Mouse (Mus musculus) liver, postnatal 0 days (tissue): ENCODE data around the gene Rnf215. TPM values are rescaled to one million over a fixed set of nuclear protein-coding genes. Genes with fewer than 3 reads are reported as not detected.

Experiments used
- ATAC-seq: fragments of 200-750 bp; cut with Nextera tagmentation; 2 replicates; pipeline ENCODE4 v1.8.0; 2017; ENCODE audit warnings: mild to moderate bottlenecking, moderate library complexity
- DNase-seq: peaks from one replicate; pipeline ENCODE4 v3.0.0-alpha.2; 2016
- H3K27ac ChIP-seq: fragments of 300-500 bp; sonication (generic); 2 replicates; pipeline ENCODE4 v1.5.1; 2014; ENCODE audit warnings: antibody characterized with exemption, moderate library complexity, mild to moderate bottlenecking, low read depth
- H3K27me3 ChIP-seq: fragments of 300-500 bp; sonication (generic); 2 replicates; pipeline ENCODE4 v1.6.1; 2014; ENCODE audit warnings: low read length, control low read depth, mixed read lengths; ENCODE audit not compliant: insufficient read depth
- H3K36me3 ChIP-seq: fragments of 300-500 bp; sonication (generic); replicated peaks from 2 replicates; pipeline ENCODE4 v1.6.1; 2014; ENCODE audit warnings: mild to moderate bottlenecking, control low read depth, low read length, moderate library complexity, mixed read lengths; ENCODE audit not compliant: insufficient read depth
- H3K4me1 ChIP-seq: fragments of 300-500 bp; sonication (generic); 2 replicates; pipeline ENCODE4 v1.6.1; 2014; ENCODE audit warnings: antibody characterized with exemption, mild to moderate bottlenecking, control low read depth; ENCODE audit not compliant: insufficient read depth
- H3K4me2 ChIP-seq: fragments of 300-500 bp; sonication (generic); 2 replicates; pipeline ENCODE4 v1.6.1; 2014; ENCODE audit warnings: low read depth, mild to moderate bottlenecking, low read length, moderate library complexity, mixed read lengths
- H3K4me3 ChIP-seq: fragments of 300-500 bp; sonication (generic); 2 replicates; pipeline ENCODE4 v1.5.1; 2014; ENCODE audit warnings: low read depth, low read length
- H3K9ac ChIP-seq: fragments of 300-500 bp; sonication (generic); replicated peaks from 2 replicates; pipeline ENCODE4 v1.6.1; 2014; ENCODE audit warnings: mild to moderate bottlenecking, moderate library complexity
- H3K9me3 ChIP-seq: fragments of 300-500 bp; sonication (generic); 2 replicates; pipeline ENCODE4 v1.6.1; 2016; ENCODE audit warnings: mild to moderate bottlenecking, control low read depth, low read length, mixed read lengths
- CTCF ChIP-seq: sonication (generic); IDR thresholded peaks from 2 replicates; pipeline ENCODE4 v1.5.1; 2016; ENCODE audit warnings: antibody characterized with exemption, low read depth
- EP300 ChIP-seq: IDR thresholded peaks from 2 replicates; pipeline ENCODE4 v1.6.1; 2016; ENCODE audit warnings: antibody characterized with exemption, low read depth, mild to moderate bottlenecking
- WGBS: fragments of 180-500 bp; shearing (Covaris S2); extraction: QIAGEN DNeasy Blood & Tissue Kit; methylation state at CpG from one replicate; pipeline ENCODE4 v1.1.7; 2014; ENCODE audit not compliant: insufficient replicate concordance; 5-methylcytosine and 5-hydroxymethylcytosine counted together
- polyA plus RNA-seq: library from polyadenylated mRNA; unstranded; fragments of >200 nt; fragmentation: Nextera tagmentation; extraction: Ambion mirVana; gene quantifications from 2 replicates; pipeline ENCODE4 v1.2.1, GENCODE M21; 2015

The Rnf215 gene
- polyA plus RNA-seq, 1 experiment from 2014 or later: 6.4 TPM

GRCm38 (mm10) chr11:4095171-4096053 lies 39.6 kb upstream of the Rnf215 start, which contains the start of gene Mtfp1:
Gene Mtfp1, minus strand, starts transcription at chr11:4095445.
- WGBS: 5% methylated on average over 34 of the region's 34 CpGs
- H3K9me3 ChIP-seq: no peaks in the 10 kb centered on the region; the same call in 1 of the 2 replicates
- TF ChIP-seq CTCF (peak; percentile 35; the same call in 1 of the 2 replicates), EP300 (no peak)
- peak within 1 kb of the TSS; percentile 64 for H3K9ac ChIP-seq
- peak within 1 kb of the TSS; percentile 85 for H3K4me2 ChIP-seq
- ATAC-seq (no peak), DNase-seq (peak; percentile 71)
- peaks cover 36% of the 10 kb centered on the region for H3K4me1 ChIP-seq
- H3K4me3 ChIP-seq: peak within 1 kb of the TSS; percentile 60
- H3K27ac ChIP-seq: peak within 1 kb of the TSS; percentile 87
- H3K36me3 ChIP-seq: peaks cover 17% of the 10 kb centered on the region
- no peaks in the 10 kb centered on the region for H3K27me3 ChIP-seq

GRCm38 (mm10) chr11:4096054-4096984 lies 38.7 kb upstream of the Rnf215 start:
- WGBS: 2% methylated on average over 45 of the region's 45 CpGs
- TF ChIP-seq CTCF (no peak), EP300 (peak; percentile 81; the same call in 1 of the 2 replicates)

GRCm38 (mm10) chr11:4097091-4097621 lies 37.8 kb upstream of the Rnf215 start:
- ATAC-seq (peak; percentile 16), DNase-seq (no peak)
- peaks cover 36% of the 10 kb centered on the region for H3K4me1 ChIP-seq
- no peaks in the 10 kb centered on the region for H3K27me3 ChIP-seq
- H3K36me3 ChIP-seq: peaks cover 11% of the 10 kb centered on the region
- peak overlapping the region; percentile 85 for H3K4me2 ChIP-seq
- H3K4me3 ChIP-seq: peak overlapping the region; percentile 60
- TF ChIP-seq CTCF (no peak), EP300 (no peak)
- peak overlapping the region; percentile 74 for H3K9ac ChIP-seq
- WGBS: 30% methylated on average over 10 of the region's 10 CpGs
- H3K27ac ChIP-seq: peak overlapping the region; percentile 76
- H3K9me3 ChIP-seq: no peaks in the 10 kb centered on the region

More at GRCm38 (mm10) chr11:4096054-4096984, 38.7 kb upstream of the Rnf215 start:
- peak overlapping the region; percentile 85 for H3K4me2 ChIP-seq
- H3K9me3 ChIP-seq: no peaks in the 10 kb centered on the region; the same call in 1 of the 2 replicates
- H3K4me1 ChIP-seq: peaks cover 36% of the 10 kb centered on the region
- H3K27ac ChIP-seq: peak overlapping the region; percentile 87
- peak overlapping the region; percentile 74 for H3K9ac ChIP-seq
- ATAC-seq (peak; percentile 93), DNase-seq (peak; percentile 98)
- H3K36me3 ChIP-seq: peaks cover 14% of the 10 kb centered on the region
- peak overlapping the region; percentile 60 for H3K4me3 ChIP-seq
- no peaks in the 10 kb centered on the region for H3K27me3 ChIP-seq

GRCm38 (mm10) chr11:4098120-4098519 lies 36.9 kb upstream of the Rnf215 start:
- Histone ChIP-seq H3K27ac (no peak overlapping the region), H3K4me2 (no peak overlapping the region), H3K4me3 (no peak overlapping the region), H3K9ac (no peak overlapping the region; the same call in 1 of the 2 replicates), H3K4me1 (peaks cover 36% of the 10 kb centered on the region), H3K36me3 (peaks cover 17% of the 10 kb centered on the region), H3K27me3 (no peaks in the 10 kb centered on the region), H3K9me3 (no peaks in the 10 kb centered on the region)
- 55% methylated on average over 8 of the region's 8 CpGs for WGBS
- no peak for ATAC-seq
- TF ChIP-seq CTCF (peak; percentile 38; the same call in 1 of the 2 replicates), EP300 (no peak)
- no peak for DNase-seq

- H3K36me3 ChIP-seq: peaks cover 23% of the 10 kb centered on the region
- no peaks in the 10 kb centered on the region for H3K27me3 ChIP-seq
- no peak overlapping the region for H3K4me2 ChIP-seq
- no peak overlapping the region for H3K27ac ChIP-seq
- H3K9me3 ChIP-seq: no peaks in the 10 kb centered on the region
- 71% methylated on average over 7 of the region's 7 CpGs for WGBS
- no peak for ATAC-seq
- DNase-seq: no peak
- no peak overlapping the region for H3K9ac ChIP-seq
- TF ChIP-seq EP300 (no peak), CTCF (no peak)
- no peak overlapping the region for H3K4me3 ChIP-seq
- H3K4me1 ChIP-seq: peaks cover 33% of the 10 kb centered on the region
Measured at GRCm38 (mm10) chr11:4098816-4099215, 36.2 kb upstream of the Rnf215 start.
